Mouse (Mus musculus) CH12.LX (cell line): ENCODE measurements around the gene Ptprr. TPM values are rescaled to one million over a fixed set of nuclear protein-coding genes. Genes with fewer than 3 reads are reported as not detected.

Experiments used
- DNase-seq: peaks from one replicate; pipeline ENCODE4 v3.0.0-alpha.2; 2013; ENCODE audit errors: extremely low read depth
- H3K27ac ChIP-seq: 2 replicates; pipeline ENCODE4 v1.5.1; 2012; ENCODE audit warnings: low read depth, mild to moderate bottlenecking, control low read depth, moderate library complexity; ENCODE audit not compliant: insufficient read depth
- H3K27me3 ChIP-seq: replicated peaks from 2 replicates; pipeline ENCODE3; 2012; ENCODE audit warnings: inconsistent platforms
- H3K36me3 ChIP-seq, 2 experiments: replicated peaks in 1 of 2; 2 replicates each; pipeline versions ENCODE3 to v1.6.1; 2012; ENCODE audit warnings: inconsistent platforms in 1 of 2, low read length in 1 of 2, mild to moderate bottlenecking in 1 of 2, mixed read lengths in 1 of 2, moderate library complexity in 1 of 2; ENCODE audit not compliant: control insufficient read depth in 1 of 2, insufficient read depth in 1 of 2
- H3K4me1 ChIP-seq, 2 experiments: 2 replicates each; pipeline ENCODE4 v1.6.1; 2012; ENCODE audit warnings: inconsistent platforms in 1 of 2, moderate library complexity in 1 of 2; ENCODE audit not compliant: insufficient read depth in 2 of 2, control insufficient read depth in 1 of 2
- H3K4me2 ChIP-seq: 2 replicates; pipeline ENCODE4 v1.6.1; 2012; ENCODE audit warnings: low read depth, mild to moderate bottlenecking, control low read depth; ENCODE audit not compliant: poor library complexity, insufficient read depth, severe bottlenecking
- H3K4me3 ChIP-seq, 3 experiments: fragments of 150-350 bp in 1 of 3; sonication (generic) in 1 of 3; replicated peaks in 1 of 3; 2 replicates each; pipeline versions ENCODE3 to v1.5.1; 2011 to 2012; ENCODE audit warnings: low read depth in 2 of 3, low read length in 2 of 3, mild to moderate bottlenecking in 2 of 3, moderate library complexity in 2 of 3, control low read depth in 1 of 3, improper control_type of control experiment in 1 of 3, inconsistent platforms in 1 of 3, mixed read lengths in 1 of 3; ENCODE audit not compliant: poor library complexity in 1 of 3
- H3K79me2 ChIP-seq: replicated peaks from 2 replicates; pipeline ENCODE4 v1.6.1; 2012; ENCODE audit warnings: mild to moderate bottlenecking, moderate library complexity; ENCODE audit not compliant: control insufficient read depth, poor library complexity, insufficient read depth, severe bottlenecking; ENCODE audit errors: extremely low read depth
- H3K9ac ChIP-seq: 2 replicates; pipeline ENCODE4 v1.6.1; 2012; ENCODE audit warnings: low read depth, mild to moderate bottlenecking, control low read depth, moderate library complexity; ENCODE audit not compliant: insufficient read depth
- H3K9me3 ChIP-seq: replicated peaks from 2 replicates; pipeline ENCODE3; 2012; ENCODE audit warnings: low read length, inconsistent platforms, mixed read lengths
- BHLHE40 ChIP-seq: IDR thresholded peaks from 2 replicates; pipeline ENCODE4 v1.6.1; 2011; ENCODE audit warnings: mild to moderate bottlenecking, low read depth, low read length, improper control_type of control experiment
- CHD2 ChIP-seq: IDR thresholded peaks from 2 replicates; pipeline ENCODE4 v1.6.1; 2011; ENCODE audit warnings: low read length, improper control_type of control experiment
- CTCF ChIP-seq, 2 experiments: IDR thresholded peaks in 1 of 2; conservative IDR thresholded peaks in 1 of 2; 2 replicates each; pipeline ENCODE4 v1.5.1; 2011 to 2012; ENCODE audit warnings: low read depth in 2 of 2, low read length in 2 of 2, improper control_type of control experiment in 1 of 2, inconsistent platforms in 1 of 2, mild to moderate bottlenecking in 1 of 2, moderate library complexity in 1 of 2
- ELF1 ChIP-seq: IDR thresholded peaks from 2 replicates; pipeline ENCODE4 v1.6.1; 2014; ENCODE audit warnings: low read depth, mild to moderate bottlenecking, inconsistent platforms, low read length, improper control_type of control experiment
- EP300 ChIP-seq: IDR thresholded peaks from 2 replicates; pipeline ENCODE4 v1.6.1; 2011; ENCODE audit warnings: low read length, improper control_type of control experiment
- HCFC1 ChIP-seq: IDR thresholded peaks from 2 replicates; pipeline ENCODE4 v1.6.1; 2012; ENCODE audit warnings: low read depth, mild to moderate bottlenecking, inconsistent platforms, low read length, improper control_type of control experiment
- JUND ChIP-seq: conservative IDR thresholded peaks from 2 replicates; pipeline ENCODE4 v1.6.1; 2011; ENCODE audit warnings: low read depth, low read length, improper control_type of control experiment
- KAT2A ChIP-seq: IDR thresholded peaks from 2 replicates; pipeline ENCODE4 v1.6.1; 2012; ENCODE audit warnings: low read length, improper control_type of control experiment, inconsistent platforms; ENCODE audit not compliant: insufficient replicate concordance
- MXI1 ChIP-seq: IDR thresholded peaks from 2 replicates; pipeline ENCODE4 v1.6.1; 2011; ENCODE audit warnings: mild to moderate bottlenecking, low read depth, low read length, improper control_type of control experiment
- PAX5 ChIP-seq: IDR thresholded peaks from 2 replicates; pipeline ENCODE4 v1.6.1; 2012; ENCODE audit warnings: low read length, inconsistent platforms, mixed read lengths
- POLR2A ChIP-seq: IDR thresholded peaks from 2 replicates; pipeline ENCODE4 v1.6.1; 2011; ENCODE audit warnings: low read depth, mild to moderate bottlenecking, improper control_type of control experiment, low read length
- RAD21 ChIP-seq: IDR thresholded peaks from 2 replicates; pipeline ENCODE4 v1.6.1; 2011; ENCODE audit warnings: low read depth, mild to moderate bottlenecking, low read length, improper control_type of control experiment, moderate library complexity
- SIN3A ChIP-seq: IDR thresholded peaks from 2 replicates; pipeline ENCODE4 v1.6.1; 2012; ENCODE audit warnings: low read length, improper control_type of control experiment, inconsistent platforms
- SMC3 ChIP-seq: IDR thresholded peaks from 2 replicates; pipeline ENCODE4 v1.6.1; 2011; ENCODE audit warnings: low read depth, low read length, improper control_type of control experiment
- UBTF ChIP-seq: IDR thresholded peaks from 2 replicates; pipeline ENCODE4 v1.6.1; 2012; ENCODE audit warnings: low read depth, mild to moderate bottlenecking, inconsistent platforms, low read length, improper control_type of control experiment, moderate library complexity
- USF2 ChIP-seq: conservative IDR thresholded peaks from 2 replicates; pipeline ENCODE4 v1.6.1; 2011; ENCODE audit warnings: low read depth, low read length, improper control_type of control experiment
- ZC3H11A ChIP-seq: IDR thresholded peaks from 2 replicates; pipeline ENCODE4 v1.6.1; 2012; ENCODE audit warnings: low read depth, mild to moderate bottlenecking, inconsistent platforms, low read length, improper control_type of control experiment
- ZKSCAN1 ChIP-seq: IDR thresholded peaks from 2 replicates; pipeline ENCODE4 v1.6.1; 2012; ENCODE audit warnings: low read depth, inconsistent platforms, low read length, improper control_type of control experiment, borderline replicate concordance
- ZMIZ1 ChIP-seq: IDR thresholded peaks from 2 replicates; pipeline ENCODE4 v1.6.1; 2012; ENCODE audit warnings: low read depth, mild to moderate bottlenecking, inconsistent platforms, low read length, improper control_type of control experiment
- dilution Hi-C: fragments of 300-500 bp; cut with MboI; formaldehyde crosslinking; loops from 2 replicates; pipeline ENCODE4 v1.14.3; 2020; ENCODE audit warnings: low sequenced_read_pairs; ENCODE audit not compliant: extremely low pct_unique_long_range_greater_than_20kb, extremely low pct_ligation_motif_present
- in situ Hi-C: fragments of 300-500 bp; cut with MboI; formaldehyde crosslinking; loops from 3 replicates; pipeline ENCODE4 v1.14.3; 2019; ENCODE audit warnings: low sequenced_read_pairs, low pct_ligation_motif_present, low pct_unique_long_range_greater_than_20kb, mixed read lengths
- polyA plus RNA-seq: library from polyadenylated mRNA; unstranded; fragments of >175 nt; gene quantifications from 2 replicates; pipeline ENCODE4 v1.2.1, GENCODE M21; 2012; ENCODE audit warnings: low read depth; ENCODE audit not compliant: insufficient read length
- total RNA-seq, 2 experiments: library from RNA; depleted of rRNA; stranded (reverse); fragments of 300-350 nt in 1 of 2; fragments of >200 nt in 1 of 2; gene quantifications; 2 replicates each; pipeline ENCODE4 v1.2.3; 2012 to 2014

The Ptprr gene
- total and polyA plus RNA-seq, 3 experiments: 0.51 to 1.9 (median 0.81) TPM

DNA sequence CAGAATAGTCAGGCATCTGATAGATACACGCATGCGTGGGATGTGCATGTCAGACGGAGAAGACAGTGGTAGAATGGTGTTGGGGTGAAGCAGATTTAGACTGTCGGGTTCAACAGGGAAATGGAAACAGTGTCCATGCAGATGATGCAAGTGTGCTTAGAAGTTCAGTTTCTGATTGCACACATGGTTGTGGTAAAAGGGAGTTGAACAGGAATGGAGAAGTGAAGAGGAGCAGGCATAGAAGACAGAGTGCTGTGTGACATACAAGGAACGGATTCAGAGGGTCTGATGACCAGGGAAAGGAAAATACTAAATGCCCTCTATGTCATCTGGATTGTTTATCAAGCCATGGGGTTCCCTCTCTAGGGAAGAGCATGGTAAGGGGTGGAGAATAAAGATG, 163.2 kb downstream of the Ptprr start:
- Histone ChIP-seq H3K4me2 (no peak overlapping the region), H3K36me3 (no peaks in the 10 kb centered on the region), H3K27me3 (no peaks in the 10 kb centered on the region), H3K79me2 (no peaks in the 10 kb centered on the region), H3K9ac (no peak overlapping the region), H3K4me1 (0 out of 4 replicates have a peak, but pooled peaks cover 0 to 2% of the 10 kb centered on the region in 2 experiments), H3K4me3 (no peak overlapping the region), H3K27ac (no peak overlapping the region), H3K9me3 (no peaks in the 10 kb centered on the region)
- DNase-seq: no peak
- dilution Hi-C loops (no loop called here), in situ Hi-C loops (loop anchor here (25.0 kb wide), 1 partner anchor 94 kb away; no protein-coding TSS in a partner anchor)
- TF ChIP-seq PAX5 (no peak), CHD2 (no peak), POLR2A (no peak), HCFC1 (no peak), UBTF (no peak), SMC3 (no peak), USF2 (no peak), JUND (no peak), ZC3H11A (no peak), SIN3A (no peak), KAT2A (no peak)

DNA sequence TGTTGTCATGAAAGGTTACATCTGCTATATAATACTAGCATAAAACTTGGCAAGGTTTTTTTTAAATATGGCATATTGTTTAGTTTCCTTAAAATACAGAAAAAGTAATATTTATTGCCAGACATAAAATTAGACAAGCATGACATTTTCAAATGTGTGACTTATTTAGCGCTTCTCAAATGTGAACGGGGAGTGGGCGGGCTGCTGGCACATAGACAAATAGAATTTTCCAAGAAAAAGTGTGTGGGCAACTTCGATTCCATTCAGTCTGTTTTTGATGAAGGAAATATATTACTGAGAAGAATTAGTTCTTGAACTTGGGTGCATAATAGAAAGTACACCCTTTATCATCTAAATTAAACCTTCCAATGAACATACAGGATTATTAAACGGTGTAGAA, 164.2 kb downstream of the Ptprr start:
- no peaks in the 10 kb centered on the region for H3K27me3 ChIP-seq
- TF ChIP-seq ELF1 (no peak), BHLHE40 (no peak), CTCF (conservative IDR thresholded peaks at IDR 0.05 in 1 of 2, IDR thresholded peaks at IDR 0.05 in 1 of 2; ENCODE audit: low read depth in 2 of 2, low read length in 2 of 2) (no peak), UBTF (no peak), MXI1 (no peak), JUND (no peak), ZMIZ1 (no peak), KAT2A (no peak), RAD21 (no peak), EP300 (no peak), ZKSCAN1 (no peak)
- TF ChIP-seq, all 38 proteins: peak for 0
- H3K36me3 ChIP-seq: no peaks in the 10 kb centered on the region
- no peak for DNase-seq
- H3K4me2 ChIP-seq: no peak overlapping the region
- no peak overlapping the region for H3K9ac ChIP-seq
- H3K9me3 ChIP-seq: no peaks in the 10 kb centered on the region
- no peak overlapping the region for H3K27ac ChIP-seq
- no peaks in the 10 kb centered on the region for H3K79me2 ChIP-seq
- dilution Hi-C loops: no loop called here
- no peak overlapping the region for H3K4me3 ChIP-seq
- 0 out of 4 replicates have a peak, but pooled peaks cover 0 to 2% of the 10 kb centered on the region in 2 experiments for H3K4me1 ChIP-seq
- in situ Hi-C loops: loop anchor here (25.0 kb wide), 1 partner anchor 95 kb away; no protein-coding TSS in a partner anchor
